Mouse (Mus musculus): ENCODE measurements around the gene Rfc4.

Rfc4 gene

DNA sequence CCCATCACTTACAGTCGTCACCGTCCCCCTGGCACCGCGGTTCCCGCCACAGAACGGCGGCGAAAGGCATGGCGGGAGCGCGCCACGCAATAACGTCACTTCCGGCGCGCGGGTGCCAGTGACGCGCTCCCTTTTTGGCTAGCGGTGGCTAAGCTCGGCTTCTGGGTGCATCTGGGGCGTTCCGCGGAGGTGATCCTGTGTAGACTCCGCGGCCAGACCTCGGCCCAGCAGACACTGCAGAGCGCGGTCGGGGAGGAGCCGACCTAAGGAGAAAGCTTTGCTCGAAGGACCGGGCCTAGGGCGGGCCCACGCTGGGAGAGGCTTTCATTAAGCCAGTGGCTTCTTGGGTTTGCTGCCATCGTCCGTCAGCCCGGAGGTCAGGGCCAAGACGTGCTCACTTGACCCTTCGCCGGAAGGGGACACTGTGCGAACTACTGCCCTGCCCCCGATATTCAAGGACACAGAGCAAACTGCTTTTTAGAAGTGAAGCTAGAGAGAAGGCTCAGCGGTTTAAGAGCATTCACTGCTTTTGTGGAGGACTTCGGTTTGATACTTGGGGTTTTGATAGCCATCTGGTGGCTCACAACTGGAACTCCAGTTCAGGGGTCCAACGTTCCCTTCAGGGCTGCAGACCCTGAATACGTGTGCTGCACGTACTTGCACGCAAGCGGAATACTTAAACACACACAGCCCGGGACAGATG, at the start of gene Rfc4:
TSS of gene Rfc4 (minus strand) at position 65 of the 703 bp plus-strand sequence.
- DNase-seq (ENCODE audit: low spot score), result peak; percentile 94

DNA sequence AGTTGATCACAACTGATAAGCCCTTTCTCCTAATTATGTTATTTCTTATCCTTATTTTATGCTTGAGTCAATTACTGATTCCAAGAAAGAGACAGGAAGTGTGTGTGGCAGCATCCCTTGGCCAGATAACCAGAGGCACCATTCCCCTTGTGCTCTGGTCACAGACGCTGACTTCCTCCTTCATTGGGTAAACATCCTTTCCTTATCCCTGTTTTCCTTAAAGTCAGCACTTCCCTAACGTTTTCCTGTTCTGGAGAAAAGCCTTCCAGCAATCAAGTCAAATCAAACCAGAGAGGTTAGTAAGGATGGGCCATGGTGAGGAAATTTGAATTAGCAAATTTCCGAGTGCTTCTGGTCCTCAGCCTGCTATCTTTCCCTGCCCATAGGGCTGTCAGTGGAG, 48.4 kb upstream of the Rfc4 start:
- no peak for DNase-seq (ENCODE audit: low spot score)

GRCm38 (mm10) chr16:23174855-23175254, 47.3 kb upstream of the Rfc4 start:
- no peak for DNase-seq (ENCODE audit: low spot score)

- no peak for DNase-seq (ENCODE audit: low spot score)
Observed at GRCm38 (mm10) chr16:23173904-23174303, 46.4 kb upstream of the Rfc4 start.

DNA sequence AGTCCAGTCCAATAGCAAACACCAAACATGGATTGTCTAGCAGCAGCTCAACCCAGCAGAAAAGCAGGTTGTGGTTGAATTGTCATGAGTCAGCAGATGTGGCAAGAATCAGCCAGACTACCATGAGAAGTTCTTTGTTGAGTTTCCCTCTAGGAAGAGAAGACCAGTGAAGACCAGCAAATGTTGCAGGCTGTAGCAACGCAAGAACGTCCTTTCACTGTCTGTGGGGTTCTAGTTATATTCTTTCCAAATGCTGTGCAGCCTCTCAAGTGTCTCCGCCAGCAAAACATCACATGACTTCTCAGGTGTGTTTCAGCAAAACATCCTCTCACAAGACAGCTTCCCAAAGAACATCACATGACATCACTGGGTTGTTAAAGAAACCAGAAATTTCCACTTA, 43.3 kb upstream of the Rfc4 start:
- DNase-seq (ENCODE audit: low spot score), result no peak

DNA sequence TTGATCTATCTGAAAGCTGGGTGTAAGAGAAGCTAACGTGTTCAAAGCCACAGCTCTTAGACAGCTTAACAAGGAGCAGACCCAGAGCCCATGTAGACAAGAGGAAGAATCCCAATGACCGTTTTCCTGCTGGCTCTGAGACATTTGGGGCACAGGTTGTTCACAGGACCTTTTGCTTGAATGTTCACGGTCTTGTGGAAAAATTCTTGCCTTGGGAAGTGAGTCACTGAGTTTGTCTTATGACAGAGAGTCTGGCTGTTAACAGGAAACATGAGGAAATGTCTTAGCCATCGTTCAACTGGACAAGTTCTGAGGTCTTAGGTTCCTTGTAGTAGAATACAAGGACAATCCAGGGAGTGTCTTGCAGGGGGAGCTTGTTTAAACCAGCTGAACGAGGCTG, 39.5 kb upstream of the Rfc4 start:
- DNase-seq (ENCODE audit: low spot score), result no peak

DNA sequence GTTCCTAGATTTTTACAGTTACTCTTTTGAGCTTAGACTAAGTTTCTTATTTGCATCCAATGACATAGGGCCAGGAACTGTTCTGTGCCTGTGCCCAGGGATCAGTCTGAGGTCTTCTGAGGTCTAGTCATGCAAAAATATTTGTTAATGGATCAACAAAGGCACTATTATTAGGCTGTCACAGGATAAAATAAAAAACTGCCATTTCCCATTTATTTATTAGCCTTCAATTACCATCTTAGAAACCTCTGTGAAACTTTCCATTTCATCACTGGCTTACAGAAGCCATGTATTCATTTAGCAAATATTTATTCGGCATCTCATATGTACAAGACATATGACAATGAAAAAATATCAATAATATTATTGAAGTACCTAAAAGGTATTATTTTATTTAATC, 39.1 kb upstream of the Rfc4 start:
- DNase-seq (ENCODE audit: low spot score), result no peak

GRCm38 (mm10) chr16:23165441-23165840, 37.9 kb upstream of the Rfc4 start:
- DNase-seq (ENCODE audit: low spot score), result no peak

GRCm38 (mm10) chr16:23164443-23164842, 36.9 kb upstream of the Rfc4 start:
- DNase-seq (ENCODE audit: low spot score), result no peak

DNA sequence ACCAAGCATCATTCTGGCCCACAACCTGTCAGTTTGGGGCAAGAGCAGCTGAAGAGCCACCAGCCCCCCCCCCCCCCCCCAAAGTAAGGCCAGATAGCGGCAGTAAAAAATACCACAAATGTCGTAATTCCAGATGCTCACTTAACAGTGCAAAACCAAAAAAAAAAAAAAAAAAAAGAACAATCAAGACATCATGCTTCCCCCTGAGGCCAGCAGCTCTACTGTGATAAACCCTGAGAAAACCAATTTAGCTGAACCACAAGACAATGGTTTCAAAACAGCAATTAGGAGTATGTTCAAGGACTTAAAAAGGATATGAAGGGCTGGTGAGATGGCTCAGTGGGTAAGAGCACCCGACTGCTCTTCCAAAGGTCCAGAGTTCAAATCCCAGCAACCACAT, 34.6 kb upstream of the Rfc4 start:
- DNase-seq (ENCODE audit: low spot score), result no peak

- no peak for DNase-seq (ENCODE audit: low spot score)
Observed at GRCm38 (mm10) chr16:23159749-23160148, 32.2 kb upstream of the Rfc4 start.

DNA sequence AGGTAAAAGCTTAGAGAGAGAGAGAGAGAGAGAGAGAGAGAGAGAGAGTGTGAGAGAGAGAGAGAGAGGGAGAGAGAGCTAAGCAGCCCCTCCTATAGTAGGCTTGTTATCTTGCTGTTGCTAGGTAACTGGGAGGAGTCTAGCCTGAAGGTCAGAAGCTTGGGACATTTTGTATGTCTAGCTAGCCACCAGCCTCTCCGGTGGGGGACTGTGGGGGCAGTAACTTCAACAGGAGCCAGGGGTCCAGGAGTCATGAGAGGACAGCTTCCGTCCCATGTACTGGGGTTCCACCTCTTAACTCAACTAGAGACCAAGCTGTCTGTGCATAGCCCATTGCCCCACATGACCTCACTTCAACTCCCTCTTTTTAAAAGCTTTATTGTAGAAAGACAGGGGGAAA, 31.4 kb upstream of the Rfc4 start:
- no peak for DNase-seq (ENCODE audit: low spot score)

- no peak for DNase-seq (ENCODE audit: low spot score)
Observed at GRCm38 (mm10) chr16:23158292-23158691, 30.8 kb upstream of the Rfc4 start.

DNA sequence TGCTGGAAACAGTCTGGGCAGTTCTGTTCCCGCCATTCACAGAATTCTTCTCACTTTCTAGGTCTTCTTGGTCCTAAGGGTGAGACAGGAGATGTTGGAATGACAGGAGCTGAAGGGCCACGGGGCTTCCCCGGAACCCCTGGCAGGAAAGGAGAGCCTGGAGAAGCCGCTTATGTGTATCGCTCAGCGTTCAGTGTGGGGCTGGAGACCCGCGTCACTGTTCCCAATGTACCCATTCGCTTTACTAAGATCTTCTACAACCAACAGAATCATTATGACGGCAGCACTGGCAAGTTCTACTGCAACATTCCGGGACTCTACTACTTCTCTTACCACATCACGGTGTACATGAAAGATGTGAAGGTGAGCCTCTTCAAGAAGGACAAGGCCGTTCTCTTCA, 29.5 kb upstream of the Rfc4 start:
- no peak for DNase-seq (ENCODE audit: low spot score)

- DNase-seq (ENCODE audit: low spot score), result no peak
Observed at GRCm38 (mm10) chr16:23154261-23154660, 26.7 kb upstream of the Rfc4 start.

DNA sequence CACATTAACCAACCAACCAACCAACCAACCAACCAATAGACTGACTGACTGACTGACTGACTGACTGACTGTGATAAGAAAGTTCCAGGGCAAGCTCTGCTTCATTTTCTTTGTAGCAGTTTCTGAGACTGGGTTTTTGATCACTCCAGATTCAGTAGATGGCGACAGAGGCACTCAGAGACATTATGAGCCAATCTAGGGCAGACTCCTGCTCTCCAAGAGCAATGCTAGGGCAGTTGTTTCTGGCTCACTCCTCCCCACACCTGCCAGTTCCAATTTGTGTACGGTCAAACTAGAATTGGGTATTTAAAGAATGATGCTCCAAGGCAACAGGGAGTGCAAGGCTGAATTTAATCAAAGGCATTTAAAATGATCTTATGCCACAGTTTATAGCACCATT, 23.9 kb upstream of the Rfc4 start:
- no peak for DNase-seq (ENCODE audit: low spot score)

DNA sequence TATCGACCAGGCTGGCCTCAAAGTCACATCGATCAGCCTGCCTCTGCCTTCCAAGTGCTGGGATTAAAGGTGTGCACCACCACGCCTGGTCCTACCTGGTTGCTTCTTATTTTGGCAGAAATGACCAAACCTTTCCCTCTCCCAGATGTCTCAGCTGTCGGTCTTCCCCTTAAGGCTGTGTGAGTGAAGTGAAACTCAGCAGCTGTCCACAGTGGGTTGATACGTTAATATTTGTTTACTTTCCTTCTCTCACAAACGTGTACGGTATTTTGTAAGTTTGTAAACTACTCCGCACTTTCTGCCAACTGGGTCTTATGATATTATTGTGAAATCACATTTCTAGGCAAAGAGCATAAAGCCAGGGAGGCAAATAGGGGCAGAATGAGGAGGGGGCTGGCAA, 21.9 kb upstream of the Rfc4 start:
- no peak for DNase-seq (ENCODE audit: low spot score)

GRCm38 (mm10) chr16:23148936-23149335, 21.4 kb upstream of the Rfc4 start:
- no peak for DNase-seq (ENCODE audit: low spot score)

DNA sequence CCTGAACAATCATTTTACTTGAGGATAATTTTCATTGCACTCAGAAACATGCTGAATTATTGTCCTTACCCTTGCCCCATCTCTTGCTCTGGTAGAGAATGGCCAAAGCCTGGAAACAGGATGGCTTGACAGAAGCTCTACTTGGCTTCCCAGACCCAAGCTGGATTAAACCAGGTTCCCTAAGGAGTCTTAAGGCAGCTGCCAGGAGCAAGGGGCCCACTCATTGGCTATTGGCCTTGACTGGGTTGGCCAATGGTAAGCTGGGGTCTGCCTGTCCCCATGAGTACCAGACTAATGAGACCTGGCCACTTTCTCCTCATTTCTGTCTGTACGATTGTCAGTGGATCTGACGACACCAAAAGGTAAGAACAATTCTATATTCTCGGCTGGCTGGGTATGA, 18.7 kb upstream of the Rfc4 start, which contains the start of gene Adipoq:
TSS of gene Adipoq (plus strand) at position 257 of the 400 bp plus-strand sequence.
- DNase-seq (ENCODE audit: low spot score), result no peak

DNA sequence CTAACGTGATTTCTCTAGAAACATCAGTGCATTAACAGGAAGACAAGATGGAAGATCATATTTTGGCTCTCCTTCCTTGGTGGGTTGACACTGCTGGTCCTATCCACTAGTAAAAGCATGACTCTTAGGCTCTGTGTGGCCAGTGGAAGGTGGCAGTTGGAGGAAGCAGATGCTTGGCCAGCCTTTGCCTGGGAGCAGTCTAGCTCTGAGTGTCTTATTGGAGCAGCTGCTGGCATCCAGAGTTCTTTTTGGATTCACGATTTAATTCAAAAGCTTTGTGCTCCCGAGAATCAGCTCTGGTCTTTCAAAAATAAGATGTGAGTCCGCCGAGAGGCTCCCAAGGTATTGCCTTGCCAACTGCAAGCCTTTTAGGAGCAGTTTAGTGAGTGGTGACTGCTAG, 17.7 kb upstream of the Rfc4 start:
- no peak for DNase-seq (ENCODE audit: low spot score)

GRCm38 (mm10) chr16:23144326-23144725, 16.8 kb upstream of the Rfc4 start:
- no peak for DNase-seq (ENCODE audit: low spot score)

DNA sequence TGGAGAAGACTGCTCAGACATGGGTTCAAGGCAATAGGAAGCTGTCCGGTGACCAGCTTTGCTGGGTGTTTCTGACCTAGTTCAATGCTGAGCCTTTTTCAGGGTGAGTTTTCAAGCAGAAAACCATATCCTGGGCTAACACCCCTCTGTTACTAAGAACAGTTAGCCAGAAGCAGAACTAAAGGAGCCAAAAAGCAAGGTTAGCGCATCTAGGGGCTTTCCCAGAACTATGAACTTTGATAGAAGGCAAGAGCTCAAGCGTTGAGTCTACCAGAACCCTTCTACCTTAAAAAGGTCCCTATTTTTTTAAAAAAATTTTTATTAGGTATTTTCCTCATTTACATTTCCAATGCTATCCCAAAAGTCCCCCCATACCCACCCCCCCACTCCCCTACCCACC, 13.4 kb upstream of the Rfc4 start:
- DNase-seq (ENCODE audit: low spot score), result no peak

- DNase-seq (ENCODE audit: low spot score), result no peak
Observed at GRCm38 (mm10) chr16:23136406-23136970, 9.0 kb upstream of the Rfc4 start.

All from testis, postnatal 10 days (tissue).